Mouse (Mus musculus): ENCODE results near the gene Pafah1b1.

- TF ChIP-seq CTCF (IDR thresholded peaks at IDR 0.05; ENCODE audit: borderline replicate concordance, insufficient read depth, low read length) (no peak), POLR2A (IDR thresholded peaks at IDR 0.05; ENCODE audit: low read depth, low read length) (no peak)
These were observed 52.6 kb downstream of the Pafah1b1 start for GRCm38 (mm10) chr11:74671839-74672238.

Measured in embryonic fibroblast, embryonic 13.5 days (primary cell).